In genomic region chr4:136834815-136835620, GRCm38 (mm10) we compare ENCODE assay signal across 8 mouse cellular contexts. TPM values are rescaled to one million over a fixed set of nuclear protein-coding genes. Genes with fewer than 3 reads are reported as not detected.
A peak's percentile ranks its signal among the peaks of the same experiment; 100 is the strongest.
DNase-seq lines count a peak whose midpoint lies in the region; ATAC-seq and TF ChIP-seq lines count a peak whose summit lies in the region.

No protein-coding gene starts in this region.

- peak overlapping the region; percentile 100 for H3K27ac ChIP-seq in hindbrain, embryonic 13.5 days
- no peak overlapping the region for H3K27ac ChIP-seq in liver, postnatal 0 days (ENCODE audit: low read depth)

- no peaks in the 10 kb centered on the region for H3K9me3 ChIP-seq in hindbrain, embryonic 13.5 days
- no peaks in the 10 kb centered on the region for H3K9me3 ChIP-seq in liver, postnatal 0 days (ENCODE audit: low read length)

- H3K27me3 ChIP-seq in hindbrain, embryonic 13.5 days, result no peaks in the 10 kb centered on the region
- H3K27me3 ChIP-seq in liver, postnatal 0 days (ENCODE audit: insufficient read depth, low read length), result peaks cover 68% of the 10 kb centered on the region

- H3K4me2 ChIP-seq in hindbrain, embryonic 13.5 days, result peak overlapping the region; percentile 91
- H3K4me2 ChIP-seq in liver, postnatal 0 days (ENCODE audit: low read depth, low read length), result peak overlapping the region; percentile 87

- no peak for TF ChIP-seq EP300 in liver, postnatal 0 days (IDR thresholded peaks at IDR 0.05; ENCODE audit: low read depth)

- ATAC-seq in hindbrain, embryonic 13.5 days (ENCODE audit: low FRiP score), result peak; percentile 47
- no peak for ATAC-seq in liver, postnatal 0 days

- peak overlapping the region; percentile 98 for H3K9ac ChIP-seq in hindbrain, embryonic 13.5 days
- H3K9ac ChIP-seq in liver, postnatal 0 days (replicated peaks), result peak overlapping the region; percentile 50

- WGBS in hindbrain, embryonic 13.5 days, result under 1% methylated on average over 63 of the region's 76 CpGs
- 2% methylated on average over 56 of the region's 76 CpGs for WGBS in liver, postnatal 0 days (ENCODE audit: insufficient replicate concordance)

- peak; percentile 35 for DNase-seq in layer of hippocampus, adult 9-11 months
- DNase-seq in layer of hippocampus, adult 9-10 months (ENCODE audit: low spot score), result no peak
- DNase-seq in Muller cell, postnatal 12 days (ENCODE audit: inconsistent ontology term), result peak; percentile 57
- DNase-seq in cerebellum, adult 18-20 months, result peak; percentile 49 to 66
- DNase-seq in liver, postnatal 0 days, result peak; percentile 19
- DNase-seq in thymus, postnatal 4 days, result peak; percentile 68
- DNase-seq in spleen, postnatal 36 days (ENCODE audit: low spot score in 2 of 2), result no peak

- H3K36me3 ChIP-seq in hindbrain, embryonic 13.5 days, result no peaks in the 10 kb centered on the region
- H3K36me3 ChIP-seq in liver, postnatal 0 days (replicated peaks; ENCODE audit: insufficient read depth, low read length), result no peaks in the 10 kb centered on the region

- peaks cover 81% of the 10 kb centered on the region for H3K4me1 ChIP-seq in hindbrain, embryonic 13.5 days (replicated peaks)
- peaks cover 9% of the 10 kb centered on the region for H3K4me1 ChIP-seq in liver, postnatal 0 days (ENCODE audit: insufficient read depth)

- no peak for TF ChIP-seq CTCF in liver, postnatal 0 days (IDR thresholded peaks at IDR 0.05; ENCODE audit: low read depth)

- peak overlapping the region; percentile 96 for H3K4me3 ChIP-seq in hindbrain, embryonic 13.5 days
- peak overlapping the region; percentile 52 for H3K4me3 ChIP-seq in liver, postnatal 0 days (ENCODE audit: low read depth, low read length)

RNA-seq across cellular contexts. Expression of gene Ephb2, which starts 0.8 kb away (rescaled TPM):
- polyA plus RNA-seq in hindbrain, embryonic 13.5 days (2015; fragmentation: Nextera tagmentation; extraction: Ambion mirVana), result 14.9 and 16.5 TPM in 2 replicates
- 0.08 and 0.12 TPM in 2 replicates for polyA plus RNA-seq in liver, postnatal 0 days (2015; fragmentation: Nextera tagmentation; extraction: Ambion mirVana)

RNA-seq across cellular contexts. Expression of gene C1qb, which starts 51.0 kb away (rescaled TPM):
- polyA plus RNA-seq in hindbrain, embryonic 13.5 days (2015; fragmentation: Nextera tagmentation; extraction: Ambion mirVana), result 37.9 and 48.5 TPM in 2 replicates
- 196 and 200 TPM in 2 replicates for polyA plus RNA-seq in liver, postnatal 0 days (2015; fragmentation: Nextera tagmentation; extraction: Ambion mirVana)

RNA-seq across cellular contexts. Expression of gene C1qc, which starts 57.8 kb away (rescaled TPM):
- 19.5 and 24.3 TPM in 2 replicates for polyA plus RNA-seq in hindbrain, embryonic 13.5 days (2015; fragmentation: Nextera tagmentation; extraction: Ambion mirVana)
- polyA plus RNA-seq in liver, postnatal 0 days (2015; fragmentation: Nextera tagmentation; extraction: Ambion mirVana), result 122 and 136 TPM in 2 replicates

Comparison
In these comparisons a context has a peak if more than half of its experiments do, and no peak if none do; other contexts are left out.
1. DNase-seq: peak in layer of hippocampus, adult 9-11 months (single experiment), Muller cell, postnatal 12 days (single experiment), cerebellum, adult 18-20 months (2 of 2), liver, postnatal 0 days (single experiment) and thymus, postnatal 4 days (single experiment); none in layer of hippocampus, adult 9-10 months (single experiment) and spleen, postnatal 36 days (0 of 2).
2. RNA of gene Ephb2, which starts 0.8 kb away (polyA plus RNA-seq): 14.9 to 16.5 TPM in hindbrain, embryonic 13.5 days; 0.08 to 0.12 TPM in liver, postnatal 0 days; every median in the first group is over 10 times any median in the second.